Mouse (Mus musculus): ENCODE results near the gene Pcnx3.

GRCm38 (mm10) chr19:5646731-5647330 is 41.9 kb downstream of the Pcnx3 start:
- TF ChIP-seq CEBPB (IDR thresholded peaks at IDR 0.05; ENCODE audit: low read depth) (no peak), CTCF (IDR thresholded peaks at IDR 0.05; ENCODE audit: control insufficient read depth, insufficient read depth, insufficient read length) (no peak)
